Mouse (Mus musculus): ENCODE measurements around the gene Gnb3. TPM values are rescaled to one million over a fixed set of nuclear protein-coding genes. Genes with fewer than 3 reads are reported as not detected.
"Not testable (repeated sequence)": the region's sequence is repeated elsewhere in the genome, so short reads cannot be mapped to it uniquely, and the experiment has no call there.

Gene Gnb3
- total RNA-seq, 2 experiments from 2014 or later: 0.57 to 0.71 TPM

DNA sequence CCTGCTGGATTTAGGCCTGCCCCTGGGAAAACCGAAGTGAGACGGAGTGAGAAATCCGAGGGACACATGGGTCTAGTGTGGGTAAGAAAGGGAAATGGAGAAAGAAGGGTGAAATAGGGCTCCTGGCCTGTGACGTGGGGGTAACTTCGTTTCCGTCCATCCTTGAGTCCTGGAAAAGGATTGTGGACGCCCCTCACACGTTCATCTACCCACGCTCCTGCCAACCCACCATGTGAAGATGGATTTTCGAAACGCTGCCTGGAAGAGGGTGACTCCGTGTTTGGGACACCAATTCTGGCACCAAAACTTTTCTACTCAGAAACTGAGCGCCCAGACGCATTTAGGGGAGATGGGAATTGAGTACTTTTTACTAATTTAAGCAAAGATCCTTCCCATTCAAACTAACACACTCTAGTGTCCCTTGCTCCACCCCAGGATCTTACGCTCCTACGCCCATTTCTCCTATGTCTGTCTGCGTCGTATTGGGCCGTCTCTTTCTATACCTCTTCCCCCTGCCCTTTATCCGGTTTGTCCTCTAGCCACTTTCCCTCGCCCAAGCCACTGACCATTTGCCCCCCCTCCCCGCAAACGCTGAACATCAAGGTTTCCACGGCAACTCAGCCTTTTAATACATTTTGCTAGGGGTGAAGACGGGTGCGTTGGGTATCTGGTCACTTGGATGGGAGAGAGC lies 17.9 kb upstream of the Gnb3 start:
- DNase-seq (ENCODE audit: low spot score): no peak

DNA sequence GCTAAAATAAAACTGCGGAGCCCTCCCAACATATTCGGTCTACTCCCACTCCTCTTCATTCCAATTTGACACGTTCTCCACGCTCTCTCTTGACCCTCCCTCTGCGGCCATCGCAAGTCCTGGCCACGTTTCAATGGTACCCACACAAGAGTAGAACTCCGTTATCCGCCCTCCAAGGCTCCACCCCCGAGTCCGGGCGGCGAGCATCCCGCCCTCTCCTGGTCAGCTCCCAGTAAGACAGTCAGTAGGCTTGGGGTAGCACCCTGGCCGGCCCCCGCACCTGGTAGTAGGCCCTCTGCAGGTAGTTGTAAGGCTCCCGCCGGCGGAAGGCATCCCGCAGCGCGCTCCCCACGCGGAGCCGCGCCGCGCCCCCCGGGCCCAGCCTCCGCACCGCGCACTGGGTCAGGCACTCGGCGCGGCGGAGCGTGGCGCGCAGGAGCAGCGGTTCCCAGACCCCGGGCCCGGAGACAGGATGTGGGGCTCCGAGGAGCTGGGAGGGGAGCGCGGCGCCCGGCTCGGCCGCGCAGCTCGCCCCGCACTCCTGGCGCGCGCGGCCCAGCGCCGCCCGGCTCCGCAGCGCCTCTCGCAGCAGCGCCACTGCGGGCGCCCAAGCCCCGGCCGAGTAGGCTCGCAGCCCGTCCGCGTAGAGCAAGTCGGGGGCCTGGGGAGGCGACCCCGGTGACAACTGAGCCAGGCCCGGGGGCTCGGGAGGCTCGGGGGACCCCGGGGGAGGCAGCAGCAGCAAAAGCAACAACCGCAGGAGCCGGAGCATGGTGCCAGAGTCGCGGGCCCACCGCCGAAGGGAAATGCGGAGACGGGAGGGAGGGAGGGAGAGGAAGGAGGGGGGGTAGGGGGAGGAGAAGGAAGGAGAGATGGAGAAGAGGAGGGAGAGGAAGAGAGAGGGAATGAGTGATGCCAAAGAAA lies 17.1 kb upstream of the Gnb3 start, which contains the start of gene P3h3:
Gene P3h3, minus strand, starts transcription at position 837 of the 924 bp plus-strand sequence.
- DNase-seq (ENCODE audit: low spot score): peak; percentile 77

DNA sequence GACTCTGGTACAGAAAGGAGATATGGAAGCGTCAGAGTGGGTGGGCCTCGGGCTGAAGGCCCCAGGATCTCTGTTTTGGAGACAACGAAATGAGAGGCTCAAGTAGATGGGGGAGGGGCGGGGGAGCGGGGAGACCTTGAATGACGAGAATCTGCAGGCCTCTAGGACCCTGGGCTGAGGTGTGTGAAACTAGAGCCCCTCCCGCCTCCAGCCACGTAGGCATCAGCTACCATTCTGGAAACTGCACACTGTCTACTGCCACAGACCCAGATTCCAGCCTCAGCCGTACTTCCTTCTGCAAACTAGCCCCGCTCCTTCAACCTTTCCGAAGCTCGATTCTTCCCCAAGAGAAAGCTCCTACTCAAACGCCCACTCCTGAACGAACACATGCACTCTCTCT lies 16.2 kb upstream of the Gnb3 start:
- DNase-seq (ENCODE audit: low spot score): no peak

DNA sequence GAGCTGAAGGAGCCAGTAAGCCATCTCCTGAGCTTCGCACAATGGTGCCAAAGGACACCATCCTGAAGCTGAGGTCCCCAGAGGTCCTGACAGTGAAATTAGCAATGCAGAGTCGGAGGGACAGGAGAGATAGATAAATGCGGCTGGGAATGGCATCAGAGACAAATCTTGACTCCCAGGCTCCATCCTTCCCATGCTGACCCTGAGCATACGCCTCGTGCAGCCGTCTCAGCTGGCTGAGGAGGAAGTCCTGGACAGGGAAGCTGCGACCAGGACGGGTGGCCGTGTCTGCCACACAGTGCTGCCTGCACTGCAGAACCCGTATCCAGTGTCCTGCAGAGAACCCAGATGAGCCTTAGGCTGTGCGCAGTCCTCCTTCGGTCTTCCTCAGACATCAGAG lies 14.6 kb upstream of the Gnb3 start:
- DNase-seq (ENCODE audit: low spot score): no peak

DNA sequence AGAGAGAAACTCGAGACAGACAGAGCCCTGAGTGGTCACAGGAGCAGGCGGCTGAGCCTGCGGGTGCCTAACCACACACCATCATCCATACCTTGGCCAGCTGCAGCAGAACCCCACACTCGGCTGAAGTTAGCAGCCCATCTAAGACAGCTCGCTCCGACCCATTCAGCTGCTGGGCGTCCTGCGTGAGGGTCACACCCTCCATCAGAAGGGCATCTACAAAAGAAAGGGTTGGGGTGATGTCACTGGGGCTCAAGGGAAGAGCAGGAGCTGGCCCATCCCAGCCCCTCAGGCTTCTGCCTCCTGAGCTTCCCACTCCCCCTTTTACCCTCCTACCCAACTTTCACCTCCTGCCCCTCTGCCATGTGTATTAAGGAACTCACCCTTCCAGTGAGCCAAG lies 10.5 kb upstream of the Gnb3 start:
- DNase-seq (ENCODE audit: low spot score): no peak

DNA sequence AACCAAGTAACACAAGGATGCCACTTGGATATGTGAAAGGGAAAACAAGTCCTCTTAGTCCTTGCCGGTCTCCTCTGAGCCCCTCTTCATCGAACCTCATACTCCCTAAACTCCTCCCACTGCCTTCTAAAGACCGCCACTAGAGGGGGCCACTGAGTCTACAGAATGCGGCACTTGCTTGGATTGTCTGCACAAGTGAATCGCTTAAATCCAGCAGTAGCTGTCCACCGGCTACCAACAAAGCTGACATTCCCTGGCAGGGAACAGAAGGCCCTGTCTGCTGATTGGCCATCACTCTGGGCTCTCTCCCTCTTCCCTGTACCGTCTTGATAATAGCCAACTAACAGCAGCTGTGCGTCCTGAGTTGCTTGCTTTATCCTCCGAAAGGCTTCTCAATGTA lies 7.2 kb upstream of the Gnb3 start:
- DNase-seq (ENCODE audit: low spot score): peak; percentile 91

DNA sequence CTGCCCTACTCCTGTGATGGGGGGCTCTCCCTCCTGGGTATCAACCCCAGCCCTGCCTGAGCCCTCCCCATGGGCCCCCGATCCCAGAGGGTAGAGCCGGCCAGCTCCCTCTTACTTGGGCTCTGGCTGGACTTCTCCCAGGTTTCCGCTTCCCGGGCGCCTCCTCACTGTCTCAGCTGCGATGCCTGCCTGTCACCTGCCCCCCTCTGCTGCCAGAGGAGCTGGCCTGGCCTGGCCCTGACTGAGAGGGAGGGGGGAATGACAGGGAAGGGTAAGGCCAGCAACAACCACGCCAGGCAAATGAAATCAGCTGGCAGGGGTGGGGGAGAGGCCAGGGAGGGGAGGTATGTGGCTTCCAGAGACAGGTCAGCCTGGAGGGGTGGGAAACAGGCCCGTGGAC lies 270 bp downstream of the Gnb3 start:
- DNase-seq (ENCODE audit: low spot score): peak; percentile 65

DNA sequence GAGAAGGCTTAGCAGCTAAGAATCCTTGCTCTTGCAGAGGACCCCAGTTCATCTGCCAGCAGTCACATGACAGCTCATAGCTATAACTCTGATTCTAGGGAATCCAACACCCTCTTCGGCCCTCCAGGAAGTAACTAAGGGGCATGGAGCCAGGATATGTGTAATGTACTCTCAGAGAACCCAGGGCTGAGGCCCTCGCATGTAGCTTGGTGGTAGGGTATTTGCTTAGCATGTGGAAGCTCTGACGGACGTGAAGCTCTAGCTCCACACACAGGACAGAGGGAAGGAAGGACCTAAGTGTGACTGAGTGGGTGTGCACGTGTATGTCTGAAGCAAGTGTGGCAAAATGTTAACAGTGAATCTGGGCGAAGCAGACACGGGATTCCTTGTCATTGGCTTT lies 3.7 kb downstream of the Gnb3 start:
- no peak for DNase-seq (ENCODE audit: low spot score)

DNA sequence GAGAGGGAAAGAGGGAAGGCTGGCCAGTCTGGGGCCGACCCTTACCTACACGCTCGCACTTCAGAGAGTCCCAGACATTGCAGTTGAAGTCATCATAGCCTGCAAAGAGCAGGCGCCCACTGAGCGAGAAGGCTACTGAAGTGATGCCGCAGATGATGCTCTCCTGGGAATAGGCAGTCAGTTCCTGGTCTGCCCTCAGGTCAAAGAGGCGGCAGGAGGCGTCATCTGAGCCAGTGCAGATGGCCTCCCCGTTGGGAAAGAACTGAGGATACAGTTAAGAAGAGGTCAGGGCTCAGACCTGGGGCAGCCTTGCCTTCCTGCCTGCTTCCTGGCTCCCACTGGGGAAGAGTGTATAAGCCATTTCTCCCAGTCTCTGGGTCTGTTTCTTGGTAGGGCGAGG lies 4.5 kb downstream of the Gnb3 start:
- no peak for DNase-seq (ENCODE audit: low spot score)

DNA sequence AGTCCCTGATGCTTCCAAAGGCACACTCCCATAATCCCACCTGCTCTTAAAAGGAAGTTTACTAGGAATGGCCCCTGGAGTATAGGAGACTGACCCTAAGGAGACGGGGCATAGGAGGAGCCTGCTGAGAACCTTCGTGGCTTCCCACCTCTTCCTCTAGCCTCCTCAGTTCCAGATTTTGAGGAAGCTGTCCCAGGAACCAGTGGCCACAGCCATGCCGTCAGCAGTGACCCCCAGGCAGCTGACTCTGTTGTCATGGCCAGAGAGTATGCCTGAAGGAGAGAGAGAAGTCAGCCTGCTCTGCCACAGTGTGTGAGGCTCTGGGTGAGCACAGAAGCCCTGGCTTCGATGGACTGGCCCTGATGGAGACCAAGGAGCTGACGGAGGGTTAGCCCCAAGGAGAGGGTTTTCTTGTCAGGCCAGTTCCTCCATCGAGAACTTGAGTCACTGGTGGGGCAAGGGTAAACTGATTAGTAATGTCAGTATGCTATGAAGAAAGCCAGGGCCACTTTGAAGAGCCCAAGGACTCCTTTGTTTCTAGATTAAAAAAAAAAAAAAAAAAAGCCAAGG lies 5.5 kb downstream of the Gnb3 start:
- no peak for DNase-seq (ENCODE audit: low spot score)

DNA sequence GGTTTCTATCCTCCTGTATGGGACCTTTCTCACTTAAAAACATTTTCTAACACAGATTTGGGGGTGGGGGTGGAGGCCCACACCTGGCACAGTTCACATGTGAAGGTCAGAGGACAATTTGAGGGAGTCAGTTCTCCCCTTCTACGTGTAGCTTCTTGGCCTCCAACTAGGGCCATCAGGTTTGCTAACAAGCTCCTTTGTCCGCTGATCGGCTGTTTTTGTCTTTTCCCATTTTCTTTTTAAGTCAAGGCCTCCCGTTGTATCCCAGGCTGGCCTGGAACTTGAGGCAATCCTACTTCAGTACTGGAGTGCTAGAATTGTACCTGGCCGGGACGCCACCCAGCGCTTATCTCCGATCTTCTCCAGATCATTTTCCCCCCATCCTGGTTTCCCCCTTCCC lies 8.4 kb downstream of the Gnb3 start:
- no peak for DNase-seq (ENCODE audit: low spot score)

DNA sequence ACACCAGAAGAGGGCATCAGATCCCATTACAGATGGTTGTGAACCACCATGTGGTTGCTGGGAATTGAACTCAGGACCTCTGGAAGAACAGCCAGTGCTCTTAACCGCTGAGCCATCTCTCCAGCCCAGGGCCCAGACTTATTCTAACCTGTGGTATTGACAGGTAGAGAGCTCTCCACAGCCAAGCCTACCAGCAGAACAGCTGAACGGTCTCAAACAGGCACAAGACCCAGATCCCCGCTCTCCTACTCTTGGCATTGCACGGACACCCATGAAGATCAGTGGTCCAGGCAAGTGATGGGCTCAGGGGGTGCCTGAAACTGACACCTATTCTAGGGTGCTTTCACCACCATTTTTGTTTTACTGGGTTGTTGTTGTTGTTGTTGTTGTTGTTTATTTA lies 8.9 kb downstream of the Gnb3 start:
- DNase-seq (ENCODE audit: low spot score): not testable (repeated sequence)

DNA sequence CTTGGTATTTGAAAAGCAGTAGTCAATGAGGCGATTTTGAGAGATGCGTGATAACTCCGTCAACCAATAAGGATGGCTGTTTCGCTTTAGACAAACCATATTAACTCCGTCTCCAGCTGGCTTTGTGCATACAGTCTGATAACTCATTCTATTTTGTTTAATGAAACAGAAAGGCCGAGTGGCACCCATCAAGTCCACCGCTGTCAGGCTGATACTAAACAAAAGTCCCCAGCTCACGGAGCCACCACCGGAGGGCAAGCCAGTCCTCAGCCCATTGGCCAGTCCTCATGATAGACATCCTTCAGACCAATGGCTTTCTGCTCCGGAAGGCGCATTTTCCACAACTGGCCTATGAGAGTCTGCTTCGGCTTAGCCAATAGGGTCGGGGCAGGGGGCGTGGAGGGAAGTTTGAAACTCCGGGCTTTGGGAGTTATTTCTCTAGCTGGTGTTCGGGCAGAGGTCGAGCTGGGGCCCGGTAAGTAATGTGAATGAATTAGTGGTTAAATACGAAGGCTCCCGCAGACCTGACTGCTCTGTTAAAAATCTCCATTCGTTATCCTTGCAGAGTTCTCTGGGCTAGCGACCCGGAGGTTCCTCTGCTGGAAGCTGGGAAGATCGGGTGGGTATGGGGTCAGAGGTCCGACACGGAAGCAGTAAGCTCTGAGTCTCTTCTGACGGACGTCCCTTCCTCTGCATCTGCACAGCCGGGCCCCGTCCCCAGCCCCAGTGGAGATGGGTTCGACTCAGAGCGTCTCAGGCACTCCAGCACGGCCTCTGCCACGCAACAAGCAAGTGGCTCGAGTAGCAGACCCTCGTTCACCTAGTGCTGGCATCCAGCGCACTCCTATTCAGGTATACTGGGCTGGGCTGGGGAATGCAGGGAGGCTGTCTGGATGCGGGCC lies 10.0 kb downstream of the Gnb3 start:
- DNase-seq (ENCODE audit: low spot score): peak; percentile 96

DNA sequence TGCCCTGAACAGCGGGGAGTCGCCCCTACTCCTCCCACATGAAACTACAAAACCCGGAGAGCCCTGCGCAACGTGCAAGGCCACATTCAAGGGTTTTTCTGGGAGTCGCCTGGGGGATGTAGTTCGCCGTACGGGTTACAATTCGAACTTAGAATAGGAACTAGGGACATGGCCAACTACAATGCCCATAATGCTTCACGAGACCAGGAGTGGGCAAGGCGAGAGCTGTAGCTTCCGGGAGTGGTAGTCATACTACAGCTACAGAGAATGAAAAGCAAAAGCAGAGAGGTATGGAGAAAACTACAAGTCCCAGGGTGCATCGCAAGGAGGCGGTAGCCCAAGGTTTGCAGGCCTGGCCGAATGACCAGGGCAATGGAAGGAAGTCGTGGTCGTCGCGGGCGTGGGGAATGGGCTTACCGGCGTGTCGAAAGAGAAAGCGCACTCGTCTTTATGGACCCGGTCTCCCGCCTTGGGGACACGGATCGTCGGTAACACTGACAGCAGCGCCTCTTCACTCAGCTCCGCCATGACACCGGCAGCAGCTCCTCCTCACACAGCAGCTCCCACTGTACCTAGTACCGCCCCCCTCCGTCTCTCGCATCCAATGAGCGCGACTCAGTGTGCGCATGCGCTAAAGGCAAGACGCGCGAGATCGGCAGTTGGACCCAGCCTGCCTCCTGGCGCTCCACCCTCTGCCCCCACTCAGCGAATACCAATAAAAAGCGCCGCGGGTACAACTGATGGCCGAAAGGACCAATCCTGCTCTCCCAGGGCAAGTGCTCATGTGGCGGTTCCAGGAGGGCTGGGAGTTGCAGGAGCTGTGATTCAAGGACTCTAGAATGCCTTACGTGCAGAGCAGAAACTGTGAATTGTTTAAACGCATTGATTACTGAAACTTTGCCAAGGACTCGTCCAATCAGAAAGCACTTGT lies 10.9 kb downstream of the Gnb3 start, which contains the start of the genes Usp5 and Cdca3:
Gene Usp5, minus strand, starts transcription at position 617 of the 931 bp plus-strand sequence.
Gene Cdca3, plus strand, starts transcription at position 680 of the 931 bp plus-strand sequence.
- DNase-seq (ENCODE audit: low spot score): peak; percentile 99

DNA sequence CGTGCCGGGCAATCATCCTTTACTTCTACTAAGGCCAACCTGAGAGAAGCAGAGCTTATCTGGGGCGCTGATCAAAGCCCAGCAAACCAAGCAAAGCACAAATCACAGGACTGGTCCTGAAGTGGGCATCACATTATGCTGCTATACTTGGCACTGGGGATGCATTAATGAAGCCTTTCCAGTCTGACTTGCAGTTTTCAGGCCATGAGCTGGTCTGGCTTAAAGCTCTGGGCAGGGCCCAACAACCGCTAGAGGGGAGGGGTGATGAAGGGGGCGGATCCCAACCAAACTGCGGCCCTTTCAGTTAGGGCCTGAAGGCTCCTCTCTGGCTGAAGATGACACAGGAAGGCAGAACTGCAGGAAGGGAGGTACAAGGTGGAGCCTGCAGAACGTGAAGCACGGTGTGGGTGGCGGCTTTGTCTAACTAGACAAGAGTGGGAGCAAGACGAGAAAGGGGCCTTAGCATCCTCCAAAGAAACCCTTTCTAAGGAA lies 11.9 kb downstream of the Gnb3 start:
- DNase-seq (ENCODE audit: low spot score): peak; percentile 32

DNA sequence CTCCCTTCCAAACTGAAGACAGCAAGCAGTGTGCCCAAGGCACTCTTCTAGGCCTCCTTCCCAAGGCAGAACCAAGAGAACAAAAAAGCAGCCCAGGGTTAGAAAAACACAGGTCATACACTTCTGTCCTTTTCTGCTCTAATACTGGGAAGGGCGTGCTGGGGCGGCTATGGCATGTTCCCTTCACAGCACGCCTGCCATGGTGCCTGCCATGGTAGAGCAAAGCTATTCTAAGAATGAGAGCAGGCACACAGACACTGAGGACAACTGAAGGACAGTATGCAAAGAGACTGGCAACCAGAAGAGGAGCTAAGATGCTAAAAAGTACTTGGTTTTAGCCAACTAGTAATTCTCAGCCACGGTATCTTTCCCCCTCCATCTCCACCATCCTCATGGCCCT lies 18.0 kb downstream of the Gnb3 start:
- DNase-seq (ENCODE audit: low spot score): no peak

DNA sequence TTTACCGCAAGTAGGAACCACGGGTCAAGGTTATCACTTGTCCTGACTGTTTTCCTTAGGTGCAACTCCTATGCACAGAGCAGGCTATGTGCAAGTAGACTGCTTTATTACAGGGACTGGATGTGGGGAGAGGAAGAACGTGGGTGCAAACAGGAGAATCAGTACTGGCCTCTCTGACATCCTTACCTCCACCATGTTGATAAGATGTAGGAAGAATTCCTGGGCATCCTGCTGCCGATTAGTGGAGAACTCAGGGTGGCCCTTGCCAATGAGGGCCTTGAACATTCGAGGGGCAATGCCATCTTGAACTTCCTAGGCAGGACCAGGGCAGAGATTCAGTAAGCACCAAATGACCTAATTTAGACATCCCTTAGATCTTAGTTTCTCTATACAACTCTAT lies 19.2 kb downstream of the Gnb3 start:
- DNase-seq (ENCODE audit: low spot score): no peak

DNA sequence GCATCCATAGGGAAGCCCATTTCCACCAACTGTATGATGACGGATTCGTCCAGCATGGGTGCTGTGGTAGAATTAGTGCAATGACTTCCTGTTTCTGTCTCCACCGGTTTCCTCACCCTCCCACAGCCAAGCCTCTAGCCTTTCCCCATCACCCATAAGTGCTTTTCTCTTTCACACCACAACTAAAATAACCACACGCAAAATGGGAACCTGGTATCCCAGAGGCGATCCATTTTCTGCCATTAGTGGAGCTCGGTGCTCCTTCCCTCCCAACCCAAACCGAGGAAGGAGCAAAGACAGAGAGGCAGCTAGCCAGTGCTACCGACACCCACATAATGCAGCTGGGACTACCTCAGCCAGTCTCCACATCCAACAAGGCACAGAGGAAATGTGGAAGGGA lies 22.1 kb downstream of the Gnb3 start:
- DNase-seq (ENCODE audit: low spot score): no peak

DNA sequence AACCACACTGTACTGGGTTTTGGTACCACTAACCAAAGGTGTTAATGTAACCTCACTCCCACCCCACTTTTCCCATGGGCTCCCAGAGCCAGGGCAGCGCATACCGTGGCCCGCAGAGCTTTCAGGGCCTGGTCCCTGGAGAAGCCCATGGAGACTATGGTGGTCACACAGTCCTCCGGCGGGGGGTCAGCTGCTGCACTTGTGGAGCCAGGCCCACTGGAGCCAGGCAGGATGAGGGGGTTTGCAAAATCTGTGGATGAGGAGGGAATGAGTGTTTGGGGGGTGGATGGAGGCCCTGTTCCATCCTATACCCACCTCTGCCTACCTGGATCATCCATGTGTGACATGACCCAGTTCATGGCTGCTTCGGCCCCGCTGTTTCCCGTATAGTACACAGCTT lies 22.5 kb downstream of the Gnb3 start:
- no peak for DNase-seq (ENCODE audit: low spot score)

DNA sequence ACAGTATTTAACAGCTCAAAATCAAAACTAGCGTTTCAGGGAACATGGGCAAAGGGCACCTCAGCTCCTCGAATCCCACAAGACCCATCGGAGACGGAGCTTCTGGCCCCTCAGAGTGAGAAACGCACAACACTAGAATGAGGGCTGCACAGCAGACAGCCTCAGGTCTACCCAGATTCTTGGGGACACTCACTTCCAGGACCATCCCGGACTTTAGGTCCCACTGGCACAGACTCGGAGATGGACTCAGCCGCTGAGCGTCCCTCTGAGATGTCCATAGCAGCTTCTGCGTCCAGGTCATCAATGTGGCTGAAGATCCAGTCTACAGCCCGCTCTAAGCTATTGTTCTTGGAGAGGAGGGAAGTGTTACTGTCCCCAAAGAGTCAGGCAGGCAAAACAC lies 22.9 kb downstream of the Gnb3 start:
- no peak for DNase-seq (ENCODE audit: low spot score)
